Mouse (Mus musculus) CH12.LX (cell line): Measurements from ENCODE around the gene Phf2. TPM values are rescaled to one million over a fixed set of nuclear protein-coding genes. Genes with fewer than 3 reads are reported as not detected.

Experiments
- DNase-seq: peaks from one replicate; pipeline ENCODE4 v3.0.0-alpha.2; 2013; ENCODE audit errors: extremely low read depth
- H3K27ac ChIP-seq: 2 replicates; pipeline ENCODE4 v1.5.1; 2012; ENCODE audit warnings: low read depth, mild to moderate bottlenecking, control low read depth, moderate library complexity; ENCODE audit not compliant: insufficient read depth
- H3K27me3 ChIP-seq: replicated peaks from 2 replicates; pipeline ENCODE3; 2012; ENCODE audit warnings: inconsistent platforms
- H3K36me3 ChIP-seq, 2 experiments: replicated peaks in 1 of 2; 2 replicates each; pipeline versions ENCODE3 to v1.6.1; 2012; ENCODE audit warnings: inconsistent platforms in 1 of 2, low read length in 1 of 2, mild to moderate bottlenecking in 1 of 2, mixed read lengths in 1 of 2, moderate library complexity in 1 of 2; ENCODE audit not compliant: control insufficient read depth in 1 of 2, insufficient read depth in 1 of 2
- H3K4me1 ChIP-seq, 2 experiments: 2 replicates each; pipeline ENCODE4 v1.6.1; 2012; ENCODE audit warnings: inconsistent platforms in 1 of 2, moderate library complexity in 1 of 2; ENCODE audit not compliant: insufficient read depth in 2 of 2, control insufficient read depth in 1 of 2
- H3K4me2 ChIP-seq: 2 replicates; pipeline ENCODE4 v1.6.1; 2012; ENCODE audit warnings: low read depth, mild to moderate bottlenecking, control low read depth; ENCODE audit not compliant: poor library complexity, insufficient read depth, severe bottlenecking
- H3K4me3 ChIP-seq, 3 experiments: fragments of 150-350 bp in 1 of 3; sonication (generic) in 1 of 3; replicated peaks in 1 of 3; 2 replicates each; pipeline versions ENCODE3 to v1.5.1; 2011 to 2012; ENCODE audit warnings: low read depth in 2 of 3, low read length in 2 of 3, mild to moderate bottlenecking in 2 of 3, moderate library complexity in 2 of 3, control low read depth in 1 of 3, improper control_type of control experiment in 1 of 3, inconsistent platforms in 1 of 3, mixed read lengths in 1 of 3; ENCODE audit not compliant: poor library complexity in 1 of 3
- H3K79me2 ChIP-seq: replicated peaks from 2 replicates; pipeline ENCODE4 v1.6.1; 2012; ENCODE audit warnings: mild to moderate bottlenecking, moderate library complexity; ENCODE audit not compliant: control insufficient read depth, poor library complexity, insufficient read depth, severe bottlenecking; ENCODE audit errors: extremely low read depth
- H3K9ac ChIP-seq: 2 replicates; pipeline ENCODE4 v1.6.1; 2012; ENCODE audit warnings: low read depth, mild to moderate bottlenecking, control low read depth, moderate library complexity; ENCODE audit not compliant: insufficient read depth
- H3K9me3 ChIP-seq: replicated peaks from 2 replicates; pipeline ENCODE3; 2012; ENCODE audit warnings: low read length, inconsistent platforms, mixed read lengths
- ELF1 ChIP-seq: IDR thresholded peaks from 2 replicates; pipeline ENCODE4 v1.6.1; 2014; ENCODE audit warnings: low read depth, mild to moderate bottlenecking, inconsistent platforms, low read length, improper control_type of control experiment
- MAFK ChIP-seq: IDR thresholded peaks from 2 replicates; pipeline ENCODE4 v1.6.1; 2011; ENCODE audit warnings: low read length, improper control_type of control experiment; ENCODE audit not compliant: insufficient replicate concordance
- MAZ ChIP-seq: IDR thresholded peaks from 2 replicates; pipeline ENCODE4 v1.6.1; 2012; ENCODE audit warnings: low read depth, mild to moderate bottlenecking, inconsistent platforms, low read length, improper control_type of control experiment, moderate library complexity
- MEF2A ChIP-seq: IDR thresholded peaks from 2 replicates; pipeline ENCODE4 v1.6.1; 2014; ENCODE audit warnings: low read depth, mild to moderate bottlenecking, inconsistent platforms, low read length, improper control_type of control experiment, borderline replicate concordance
- POLR2AphosphoS2 ChIP-seq: IDR thresholded peaks from 2 replicates; pipeline ENCODE4 v1.6.1; 2011; ENCODE audit warnings: low read depth, low read length, improper control_type of control experiment
- RAD21 ChIP-seq: IDR thresholded peaks from 2 replicates; pipeline ENCODE4 v1.6.1; 2011; ENCODE audit warnings: low read depth, mild to moderate bottlenecking, low read length, improper control_type of control experiment, moderate library complexity
- dilution Hi-C: fragments of 300-500 bp; cut with MboI; formaldehyde crosslinking; loops from 2 replicates; pipeline ENCODE4 v1.14.3; 2020; ENCODE audit warnings: low sequenced_read_pairs; ENCODE audit not compliant: extremely low pct_unique_long_range_greater_than_20kb, extremely low pct_ligation_motif_present
- in situ Hi-C: fragments of 300-500 bp; cut with MboI; formaldehyde crosslinking; loops from 3 replicates; pipeline ENCODE4 v1.14.3; 2019; ENCODE audit warnings: low sequenced_read_pairs, low pct_ligation_motif_present, low pct_unique_long_range_greater_than_20kb, mixed read lengths
- polyA plus RNA-seq: library from polyadenylated mRNA; unstranded; fragments of >175 nt; gene quantifications from 2 replicates; pipeline ENCODE4 v1.2.1, GENCODE M21; 2012; ENCODE audit warnings: low read depth; ENCODE audit not compliant: insufficient read length
- total RNA-seq, 2 experiments: library from RNA; depleted of rRNA; stranded (reverse); fragments of 300-350 nt in 1 of 2; fragments of >200 nt in 1 of 2; gene quantifications; 2 replicates each; pipeline ENCODE4 v1.2.3; 2012 to 2014

Phf2 gene
- total and polyA plus RNA-seq, 3 experiments: 2.3 to 14.2 (median 6.7) TPM

DNA sequence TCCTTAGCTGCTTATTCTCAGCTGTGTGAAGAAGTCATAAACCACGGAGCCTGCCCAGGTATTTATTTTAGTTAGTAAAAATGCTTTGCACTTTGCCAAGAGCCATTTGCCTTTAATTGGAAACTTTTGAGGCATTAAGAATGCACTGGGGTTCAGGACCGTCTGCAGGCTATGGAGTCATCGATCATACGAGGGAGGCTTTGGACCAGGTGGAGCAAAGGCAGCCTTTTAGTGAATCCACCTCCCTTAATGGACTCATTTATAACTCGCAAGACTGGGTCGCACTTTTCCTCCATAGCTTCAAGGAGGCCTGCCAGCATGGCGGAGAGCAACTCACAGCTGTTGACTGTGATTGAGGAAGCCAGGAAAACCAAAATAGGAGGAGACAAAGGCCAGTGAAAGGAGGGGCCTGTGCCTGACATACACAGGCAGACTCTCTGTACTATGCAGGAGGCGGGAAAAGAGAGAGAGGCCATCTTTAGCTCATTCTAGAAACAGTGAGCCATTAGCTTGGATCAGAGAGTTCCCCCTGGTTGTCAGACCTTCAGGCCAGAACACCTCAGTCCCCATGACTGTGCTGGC lies 110.0 kb downstream of the Phf2 start:
- Histone ChIP-seq H3K27ac (no peak overlapping the region), H3K36me3 (no peaks in the 10 kb centered on the region), H3K4me2 (no peak overlapping the region), H3K9me3 (no peaks in the 10 kb centered on the region), H3K4me3 (no peak overlapping the region), H3K79me2 (no peaks in the 10 kb centered on the region), H3K27me3 (no peaks in the 10 kb centered on the region), H3K4me1 (no peaks in the 10 kb centered on the region), H3K9ac (no peak overlapping the region)
- in situ Hi-C loops: no loop called here
- dilution Hi-C loops: no loop called here
- TF ChIP-seq POLR2AphosphoS2 (no peak), MAFK (no peak)
- no peak for DNase-seq

DNA sequence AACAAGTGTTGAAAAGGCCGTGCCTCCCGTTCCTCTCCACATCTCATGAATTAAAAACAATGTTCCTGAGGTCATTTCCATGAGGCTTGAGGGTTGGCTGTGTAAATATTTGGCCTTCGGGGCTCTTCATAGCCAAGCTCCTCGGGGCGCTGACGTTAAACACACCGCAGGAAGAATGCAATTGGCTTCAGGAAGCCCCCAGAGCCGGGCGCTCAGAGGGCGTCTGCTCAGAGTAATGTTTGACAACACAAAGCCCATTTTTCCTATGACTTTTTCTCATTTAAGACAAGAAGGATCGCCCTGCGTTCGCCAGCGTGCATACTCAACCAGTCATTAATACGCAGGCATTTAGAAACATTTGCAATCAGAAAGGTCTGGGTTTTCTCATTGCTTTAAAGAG lies 114.2 kb downstream of the Phf2 start:
- Histone ChIP-seq H3K9me3 (no peaks in the 10 kb centered on the region), H3K36me3 (no peaks in the 10 kb centered on the region), H3K79me2 (no peaks in the 10 kb centered on the region)
- dilution Hi-C loops: no loop called here
- DNase-seq: no peak
- TF ChIP-seq ELF1 (no peak), RAD21 (no peak), MEF2A (no peak), MAZ (no peak)
- TF ChIP-seq, all 38 proteins: peak for 0
- no peak overlapping the region for H3K4me3 ChIP-seq
- in situ Hi-C loops: no loop called here
- H3K27me3 ChIP-seq: no peaks in the 10 kb centered on the region
- H3K9ac ChIP-seq: no peak overlapping the region
- no peak overlapping the region for H3K4me2 ChIP-seq
- H3K4me1 ChIP-seq: no peaks in the 10 kb centered on the region
- H3K27ac ChIP-seq: no peak overlapping the region

Other genes with a start within 250 kb of the Phf2 start
- gene Ptpdc1, start 245.5 kb downstream of the Phf2 start, total RNA-seq (2012; rRNA removed): not detected in 2 replicates
- 0.15 TPM in 1 of 2 replicates, not detected in the other for gene Ptpdc1, start 245.5 kb downstream of the Phf2 start, total RNA-seq (2014; rRNA removed)
- 0.10 TPM in 1 of 2 replicates, not detected in the other for gene Ptpdc1, start 245.5 kb downstream of the Phf2 start, polyA plus RNA-seq
- not detected in 2 replicates for gene Barx1, start 208.1 kb downstream of the Phf2 start, total RNA-seq (2012; rRNA removed)
- gene Barx1, start 208.1 kb downstream of the Phf2 start, total RNA-seq (2014; rRNA removed): not detected in 2 replicates
- gene Barx1, start 208.1 kb downstream of the Phf2 start, polyA plus RNA-seq: not detected in 2 replicates
- 82.6 and 83.2 TPM in 2 replicates for gene Fam120a, start 96.9 kb upstream of the Phf2 start, total RNA-seq (2012; rRNA removed)
- gene Fam120a, start 96.9 kb upstream of the Phf2 start, total RNA-seq (2014; rRNA removed): 70.0 and 74.9 TPM in 2 replicates
- gene Fam120a, start 96.9 kb upstream of the Phf2 start, polyA plus RNA-seq: 116 and 122 TPM in 2 replicates